Mouse (Mus musculus) megakaryocyte, embryonic 14.5 days (primary cell): Measurements from ENCODE around the gene Trim9. TPM values are rescaled to one million over a fixed set of nuclear protein-coding genes. Genes with fewer than 3 reads are reported as not detected.

Source experiments
- H3K27me3 ChIP-seq: replicated peaks from 2 replicates; pipeline ENCODE3; 2012; ENCODE audit warnings: inconsistent platforms
- H3K36me3 ChIP-seq: replicated peaks from 2 replicates; pipeline ENCODE3; 2012; ENCODE audit warnings: low read length, inconsistent platforms, mixed read lengths
- H3K4me1 ChIP-seq: 2 replicates; pipeline ENCODE4 v1.6.1; 2012; ENCODE audit warnings: inconsistent platforms
- H3K4me3 ChIP-seq: replicated peaks from 2 replicates; pipeline ENCODE3; 2012; ENCODE audit warnings: moderate library complexity, mild to moderate bottlenecking, inconsistent platforms
- H3K9me3 ChIP-seq: 2 replicates; pipeline ENCODE4 v1.6.1; 2012; ENCODE audit warnings: inconsistent platforms
- FLI1 ChIP-seq: IDR thresholded peaks from 2 replicates; pipeline ENCODE4 v1.6.1; 2012; ENCODE audit warnings: low read length, inconsistent platforms, mixed read lengths
- GATA1 ChIP-seq: IDR thresholded peaks from 3 replicates; pipeline ENCODE4 v1.6.1; 2012; ENCODE audit warnings: mixed read lengths, low read length, inconsistent platforms, borderline replicate concordance
- polyA plus RNA-seq: library from polyadenylated mRNA; stranded (reverse); fragments of >175 nt; gene quantifications from 2 replicates; pipeline ENCODE4 v1.2.3, GENCODE M21; 2012; ENCODE audit warnings: low replicate concordance; ENCODE audit not compliant: insufficient read depth

Gene Trim9
- polyA plus RNA-seq, 1 experiment: 0.43 TPM

- no peaks in the 10 kb centered on the region for H3K9me3 ChIP-seq
- peaks cover 29% of the 10 kb centered on the region for H3K4me1 ChIP-seq
- no peak for TF ChIP-seq GATA1
- no peak for TF ChIP-seq FLI1
- no peaks in the 10 kb centered on the region for H3K36me3 ChIP-seq
- peaks cover 2% of the 10 kb centered on the region for H3K27me3 ChIP-seq
- H3K4me3 ChIP-seq: no peak overlapping the region
Observed at GRCm38 (mm10) chr12:70238604-70239003, 108.8 kb downstream of the Trim9 start.

- Histone ChIP-seq H3K4me3 (peak overlapping the region; percentile 90), H3K27me3 (no peaks in the 10 kb centered on the region), H3K36me3 (peaks cover 3% of the 10 kb centered on the region), H3K9me3 (no peaks in the 10 kb centered on the region), H3K4me1 (peaks cover 52% of the 10 kb centered on the region)
- TF ChIP-seq FLI1: no peak
- no peak for TF ChIP-seq GATA1
Observed at GRCm38 (mm10) chr12:70234938-70235484, 112.4 kb downstream of the Trim9 start.

DNA sequence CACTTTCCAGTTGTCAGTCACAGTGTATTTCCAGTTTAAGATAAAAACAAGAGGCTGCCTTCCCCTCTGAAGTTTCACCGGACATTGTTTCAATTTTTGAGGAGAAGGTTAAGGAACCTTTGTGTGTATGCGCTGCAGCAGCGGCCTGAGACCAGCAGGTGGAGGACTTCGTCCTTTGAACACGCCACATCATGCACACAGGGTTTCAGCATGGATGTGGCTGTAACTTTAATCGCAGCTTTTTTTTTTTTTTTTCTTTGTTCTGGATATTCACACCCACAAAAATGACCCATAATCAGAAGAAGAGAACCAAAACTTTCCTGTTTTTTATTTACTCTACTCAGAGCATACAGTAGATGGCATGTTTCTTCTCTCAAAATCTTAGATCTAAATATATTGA, 113.0 kb downstream of the Trim9 start:
- no peak for TF ChIP-seq GATA1
- no peak for TF ChIP-seq FLI1
- Histone ChIP-seq H3K4me1 (peaks cover 53% of the 10 kb centered on the region), H3K27me3 (no peaks in the 10 kb centered on the region), H3K36me3 (peaks cover 3% of the 10 kb centered on the region), H3K9me3 (no peaks in the 10 kb centered on the region), H3K4me3 (peak overlapping the region; percentile 50)

GRCm38 (mm10) chr12:70233637-70234315, 113.6 kb downstream of the Trim9 start:
- no peaks in the 10 kb centered on the region for H3K27me3 ChIP-seq
- H3K4me3 ChIP-seq: peak overlapping the region; percentile 63
- TF ChIP-seq GATA1 (no peak), FLI1 (no peak)

DNA sequence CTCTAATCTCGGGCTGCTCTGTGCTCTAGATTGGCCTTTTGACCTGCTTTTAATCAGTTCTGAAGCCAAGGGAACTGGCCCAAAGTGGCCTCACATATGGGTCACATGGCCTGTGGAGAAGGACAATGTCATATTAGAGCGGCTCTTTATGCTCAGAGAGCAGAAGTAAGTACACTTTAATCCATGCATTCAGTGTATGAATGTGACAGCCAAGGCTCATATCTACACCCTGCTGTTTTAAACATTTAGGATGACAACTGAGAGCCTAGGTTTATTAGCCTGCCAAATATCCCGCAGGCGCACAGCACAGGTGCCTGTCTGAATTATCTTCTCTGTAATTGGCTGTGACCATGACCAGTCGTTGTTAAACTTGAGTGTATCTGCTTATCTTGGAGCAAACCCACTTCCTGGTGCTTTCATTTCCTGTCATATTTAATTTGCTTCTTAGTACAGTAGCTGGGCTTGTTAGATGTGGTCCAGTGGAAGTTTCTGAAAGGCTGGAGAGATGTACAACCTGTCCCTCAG, 115.3 kb downstream of the Trim9 start:
- peak overlapping the region; percentile 20 for H3K4me3 ChIP-seq

More at GRCm38 (mm10) chr12:70233637-70234315, 113.6 kb downstream of the Trim9 start:
- Histone ChIP-seq H3K36me3 (peaks cover 3% of the 10 kb centered on the region), H3K4me1 (peaks cover 55% of the 10 kb centered on the region), H3K9me3 (no peaks in the 10 kb centered on the region)

GRCm38 (mm10) chr12:70231294-70231693, 116.1 kb downstream of the Trim9 start, which contains the start of gene Pygl:
Gene Pygl, minus strand, starts transcription at chr12:70231488.
- Histone ChIP-seq H3K27me3 (no peaks in the 10 kb centered on the region), H3K9me3 (no peaks in the 10 kb centered on the region), H3K4me3 (peak within 1 kb of the TSS; percentile 10), H3K36me3 (peaks cover 3% of the 10 kb centered on the region), H3K4me1 (peaks cover 79% of the 10 kb centered on the region)
- no peak for TF ChIP-seq FLI1

More for the DNA sequence above, 115.3 kb downstream of the Trim9 start:
- Histone ChIP-seq H3K9me3 (no peaks in the 10 kb centered on the region), H3K4me1 (peaks cover 72% of the 10 kb centered on the region), H3K27me3 (no peaks in the 10 kb centered on the region), H3K36me3 (peaks cover 3% of the 10 kb centered on the region)
- TF ChIP-seq FLI1 (no peak), GATA1 (peak; percentile 14; the same call in 1 of the 3 replicates)

DNA sequence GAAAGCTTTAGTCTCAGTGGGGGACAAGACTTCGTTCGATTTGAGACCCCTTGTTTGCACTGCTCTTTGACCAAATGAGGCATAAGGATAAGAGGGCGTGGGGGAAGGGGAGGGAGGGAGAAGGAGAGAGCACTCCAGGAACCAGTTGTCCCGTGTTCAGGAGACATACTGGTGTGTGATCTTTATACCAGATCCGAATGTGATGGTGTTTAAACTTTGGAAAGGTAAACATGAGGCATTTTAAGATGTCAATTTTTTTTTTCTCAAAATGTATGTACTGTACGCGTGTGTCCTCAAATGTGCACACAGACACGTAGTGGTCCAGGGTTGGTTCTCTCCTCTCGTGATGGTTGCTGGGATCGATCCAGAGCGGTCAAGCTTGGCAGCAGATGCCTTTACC, 119.3 kb downstream of the Trim9 start:
- Histone ChIP-seq H3K36me3 (peaks cover 19% of the 10 kb centered on the region), H3K4me3 (peak overlapping the region; percentile 100)

DNA sequence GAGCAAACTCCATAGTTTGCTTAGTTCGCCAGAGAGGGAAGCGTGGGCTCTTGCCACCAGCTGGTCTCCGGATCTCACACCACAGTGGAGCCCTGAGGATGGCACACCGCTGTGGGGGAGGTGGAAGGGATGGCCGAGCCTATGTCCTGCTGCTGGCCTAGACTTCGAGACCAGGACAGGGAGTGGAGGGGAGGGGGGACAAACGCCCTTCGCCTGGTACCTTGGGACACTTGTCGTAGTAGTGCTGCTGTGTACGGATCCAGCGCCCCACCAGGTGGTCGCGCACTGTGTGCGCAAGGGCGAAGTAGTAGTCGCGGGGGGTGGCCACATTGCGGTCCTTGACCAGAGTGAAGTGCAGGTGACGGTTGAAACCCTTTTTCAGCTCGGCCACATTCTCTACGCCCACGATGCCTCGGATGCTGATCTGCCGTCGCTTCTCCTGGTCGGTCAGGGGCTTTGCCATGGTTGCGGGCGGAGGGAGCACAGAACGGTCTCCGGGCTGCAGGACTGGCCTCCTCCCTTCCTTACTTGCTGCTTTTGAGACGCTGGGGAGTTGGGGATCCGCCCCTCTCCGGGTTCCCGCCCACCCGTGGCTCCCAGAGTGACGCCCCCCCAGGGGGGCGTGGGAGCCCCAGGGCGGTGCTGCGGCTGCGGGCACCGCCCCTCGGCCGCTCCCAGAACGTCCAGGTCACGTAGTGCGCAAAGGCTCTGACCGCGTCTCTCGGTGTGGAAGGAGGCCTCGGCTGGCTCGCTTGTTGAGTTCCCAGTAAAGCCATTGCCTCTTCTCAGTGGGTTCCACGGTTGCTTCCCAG, 120.1 kb downstream of the Trim9 start:
- H3K9me3 ChIP-seq: no peaks in the 10 kb centered on the region
- H3K36me3 ChIP-seq: peaks cover 28% of the 10 kb centered on the region
- no peaks in the 10 kb centered on the region for H3K27me3 ChIP-seq
- H3K4me3 ChIP-seq: peak overlapping the region; percentile 100
- peaks cover 80% of the 10 kb centered on the region for H3K4me1 ChIP-seq
- TF ChIP-seq GATA1: no peak
- no peak for TF ChIP-seq FLI1

More for the DNA sequence above, 119.3 kb downstream of the Trim9 start:
- H3K4me1 ChIP-seq: peaks cover 87% of the 10 kb centered on the region
- TF ChIP-seq FLI1 (no peak), GATA1 (no peak)
- no peaks in the 10 kb centered on the region for H3K9me3 ChIP-seq
- H3K27me3 ChIP-seq: no peaks in the 10 kb centered on the region

DNA sequence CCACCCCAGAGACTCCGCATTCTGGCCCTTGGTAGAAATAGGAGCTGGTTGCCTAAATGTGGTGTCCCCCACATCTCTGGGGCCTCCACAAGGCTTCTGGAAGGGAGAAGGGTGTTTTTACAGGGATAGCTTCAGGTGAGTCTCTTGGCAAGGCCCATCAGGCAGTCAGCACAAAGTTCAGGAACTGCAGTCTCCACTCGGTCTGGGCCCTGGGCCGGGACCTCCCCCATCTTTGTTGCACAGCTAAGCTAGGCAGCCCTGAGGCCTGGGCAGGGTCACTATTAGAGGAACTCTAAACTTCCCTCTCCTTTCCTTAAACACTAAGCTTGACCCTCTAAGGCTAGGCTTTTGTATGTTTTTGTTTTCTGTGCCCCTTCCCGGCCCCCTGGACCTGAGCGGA, 120.8 kb downstream of the Trim9 start:
- peaks cover 74% of the 10 kb centered on the region for H3K4me1 ChIP-seq
- peak overlapping the region; percentile 100 for H3K4me3 ChIP-seq
- no peak for TF ChIP-seq GATA1
- TF ChIP-seq FLI1: no peak
- no peaks in the 10 kb centered on the region for H3K9me3 ChIP-seq
- H3K36me3 ChIP-seq: peaks cover 34% of the 10 kb centered on the region
- H3K27me3 ChIP-seq: no peaks in the 10 kb centered on the region

GRCm38 (mm10) chr12:70223331-70223730, 124.1 kb downstream of the Trim9 start:
- Histone ChIP-seq H3K36me3 (peaks cover 64% of the 10 kb centered on the region), H3K4me1 (peaks cover 68% of the 10 kb centered on the region), H3K27me3 (no peaks in the 10 kb centered on the region), H3K9me3 (no peaks in the 10 kb centered on the region), H3K4me3 (no peak overlapping the region)
- no peak for TF ChIP-seq FLI1
- TF ChIP-seq GATA1: no peak
